Mouse (Mus musculus) erythroblast, embryonic 14.5 days (primary cell): ENCODE data around the gene Man2a2. TPM values are rescaled to one million over a fixed set of nuclear protein-coding genes. Genes with fewer than 3 reads are reported as not detected.

Experiments
- H3K27me3 ChIP-seq: 2 replicates; pipeline ENCODE4 v1.6.1; 2012; ENCODE audit warnings: inconsistent platforms; ENCODE audit not compliant: control insufficient read depth
- H3K36me3 ChIP-seq: 2 replicates; pipeline ENCODE4 v1.6.1; 2012; ENCODE audit warnings: mild to moderate bottlenecking, inconsistent platforms; ENCODE audit not compliant: control insufficient read depth
- H3K4me1 ChIP-seq: 2 replicates; pipeline ENCODE4 v1.6.1; 2012; ENCODE audit warnings: inconsistent platforms; ENCODE audit not compliant: control insufficient read depth
- H3K4me3 ChIP-seq: replicated peaks from 2 replicates; pipeline ENCODE3; 2012; ENCODE audit warnings: moderate library complexity, mild to moderate bottlenecking, inconsistent platforms
- H3K9me3 ChIP-seq: 2 replicates; pipeline ENCODE4 v1.6.1; 2012; ENCODE audit warnings: low read length, inconsistent platforms, mixed read lengths; ENCODE audit not compliant: control insufficient read depth
- GATA1 ChIP-seq: IDR thresholded peaks from 2 replicates; pipeline ENCODE4 v1.6.1; 2012; ENCODE audit warnings: low read length, inconsistent platforms, mixed read lengths
- TAL1 ChIP-seq: IDR thresholded peaks from 3 replicates; pipeline ENCODE4 v1.6.1; 2012; ENCODE audit warnings: low read length, inconsistent platforms, mixed read lengths
- polyA plus RNA-seq: library from polyadenylated mRNA; stranded (reverse); fragments of >175 nt; gene quantifications from 2 replicates; pipeline ENCODE4 v1.2.3, GENCODE M21; 2012

The Man2a2 gene
- polyA plus RNA-seq, 1 experiment = 0.05 TPM

GRCm38 (mm10) chr7:80319846-80320496, 51.2 kb downstream of the Man2a2 start:
- Histone ChIP-seq H3K27me3 (no peaks in the 10 kb centered on the region), H3K4me3 (no peak overlapping the region), H3K9me3 (no peaks in the 10 kb centered on the region), H3K36me3 (peaks cover 58% of the 10 kb centered on the region), H3K4me1 (peaks cover 22% of the 10 kb centered on the region)
- no peak for TF ChIP-seq GATA1
- no peak for TF ChIP-seq TAL1

GRCm38 (mm10) chr7:80318670-80319069, 52.5 kb downstream of the Man2a2 start:
- H3K9me3 ChIP-seq = no peaks in the 10 kb centered on the region
- peaks cover 70% of the 10 kb centered on the region for H3K36me3 ChIP-seq
- H3K4me1 ChIP-seq = peaks cover 16% of the 10 kb centered on the region
- TF ChIP-seq GATA1 (no peak), TAL1 (no peak)
- H3K4me3 ChIP-seq = no peak overlapping the region
- no peaks in the 10 kb centered on the region for H3K27me3 ChIP-seq

GRCm38 (mm10) chr7:80317439-80318115, 53.6 kb downstream of the Man2a2 start:
- no peak for TF ChIP-seq TAL1

GRCm38 (mm10) chr7:80315733-80316132, 55.4 kb downstream of the Man2a2 start:
- H3K4me3 ChIP-seq = no peak overlapping the region
- peaks cover 93% of the 10 kb centered on the region for H3K36me3 ChIP-seq
- no peak for TF ChIP-seq GATA1
- no peak for TF ChIP-seq TAL1
- peaks cover 2% of the 10 kb centered on the region for H3K4me1 ChIP-seq
- no peaks in the 10 kb centered on the region for H3K27me3 ChIP-seq
- H3K9me3 ChIP-seq = no peaks in the 10 kb centered on the region

More at GRCm38 (mm10) chr7:80317439-80318115, 53.6 kb downstream of the Man2a2 start:
- Histone ChIP-seq H3K4me3 (no peak overlapping the region), H3K27me3 (no peaks in the 10 kb centered on the region), H3K9me3 (no peaks in the 10 kb centered on the region), H3K36me3 (peaks cover 81% of the 10 kb centered on the region), H3K4me1 (peaks cover 7% of the 10 kb centered on the region)

DNA sequence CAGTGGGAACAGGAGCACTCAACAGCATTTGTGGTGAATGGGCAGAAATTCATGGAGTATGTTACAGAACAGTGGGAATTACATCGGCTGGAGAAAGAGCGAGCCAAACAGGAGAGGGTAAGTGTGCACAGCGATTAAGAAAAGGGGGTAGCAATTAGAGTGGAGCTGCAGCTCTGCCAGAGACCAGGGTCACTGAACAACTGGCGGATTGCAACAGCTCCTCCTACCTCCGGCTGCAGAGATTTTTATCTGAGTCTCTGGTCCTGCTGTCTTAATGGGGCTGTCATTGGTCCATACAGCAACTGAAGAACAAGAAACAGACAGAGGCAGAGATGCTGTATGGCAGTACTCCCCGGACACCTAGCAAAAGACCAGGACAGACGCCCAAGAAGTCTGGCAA, 60.4 kb downstream of the Man2a2 start:
- no peaks in the 10 kb centered on the region for H3K27me3 ChIP-seq
- TF ChIP-seq TAL1 = no peak
- TF ChIP-seq GATA1 = no peak
- no peak overlapping the region for H3K4me3 ChIP-seq
- peaks cover 2% of the 10 kb centered on the region for H3K4me1 ChIP-seq
- H3K36me3 ChIP-seq = peaks cover 100% of the 10 kb centered on the region
- H3K9me3 ChIP-seq = no peaks in the 10 kb centered on the region

DNA sequence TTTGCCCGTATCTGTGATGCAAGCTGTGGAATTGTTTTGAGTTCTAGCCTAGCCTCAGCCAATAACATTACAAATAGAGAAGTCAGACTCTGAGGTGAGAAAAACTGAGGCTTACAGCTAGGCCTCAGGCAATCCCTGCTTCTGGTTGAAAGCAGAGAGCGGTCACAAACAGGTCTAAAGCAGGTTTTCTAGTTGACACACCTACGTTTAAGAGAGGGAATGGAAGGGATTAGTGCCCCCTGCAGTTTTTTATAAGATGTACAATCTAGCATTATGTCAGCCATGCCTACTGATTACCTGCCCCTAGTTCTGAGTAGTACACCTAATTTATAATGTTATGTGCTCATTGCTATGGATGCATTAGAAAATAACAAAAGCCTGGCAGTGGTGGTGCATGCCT, 63.4 kb downstream of the Man2a2 start:
- Histone ChIP-seq H3K9me3 (no peaks in the 10 kb centered on the region), H3K27me3 (no peaks in the 10 kb centered on the region), H3K4me3 (no peak overlapping the region), H3K36me3 (peaks cover 100% of the 10 kb centered on the region), H3K4me1 (peaks cover 3% of the 10 kb centered on the region)
- no peak for TF ChIP-seq TAL1
- no peak for TF ChIP-seq GATA1

- TF ChIP-seq GATA1 = no peak
- no peak for TF ChIP-seq TAL1
- no peaks in the 10 kb centered on the region for H3K27me3 ChIP-seq
- H3K36me3 ChIP-seq = peaks cover 100% of the 10 kb centered on the region
- no peaks in the 10 kb centered on the region for H3K9me3 ChIP-seq
- H3K4me1 ChIP-seq = peaks cover 32% of the 10 kb centered on the region
- H3K4me3 ChIP-seq = no peak overlapping the region
Measured at GRCm38 (mm10) chr7:80301522-80301921, 69.7 kb downstream of the Man2a2 start.

DNA sequence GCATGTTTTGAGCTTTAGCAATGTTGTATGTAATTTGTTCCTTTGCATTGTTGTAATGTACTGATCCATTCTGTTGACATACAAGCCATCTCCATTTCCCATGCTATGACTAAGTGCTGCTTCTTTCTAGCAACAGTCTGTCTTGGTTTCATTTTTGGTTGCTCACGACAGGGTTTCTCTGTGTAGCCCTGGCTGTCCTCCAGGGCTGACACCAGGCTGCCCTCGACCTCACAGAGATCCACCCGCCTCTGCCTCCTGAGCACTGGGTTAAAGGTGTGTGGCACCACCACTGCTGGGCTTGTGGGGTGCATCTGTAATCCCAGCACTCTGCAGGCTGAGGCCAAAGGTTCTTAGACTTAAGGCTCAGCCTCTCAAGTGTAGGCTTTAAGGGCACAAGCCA, 71.6 kb downstream of the Man2a2 start:
- H3K36me3 ChIP-seq = peaks cover 94% of the 10 kb centered on the region
- peak overlapping the region; percentile 10 for H3K4me3 ChIP-seq
- no peaks in the 10 kb centered on the region for H3K27me3 ChIP-seq
- no peaks in the 10 kb centered on the region for H3K9me3 ChIP-seq
- no peak for TF ChIP-seq TAL1
- H3K4me1 ChIP-seq = peaks cover 41% of the 10 kb centered on the region

Other genes starting within 250 kb of the Man2a2 start
- 3.1 and 3.2 TPM in 2 replicates for gene Sema4b, start 184.5 kb downstream of the Man2a2 start, polyA plus RNA-seq
- gene Cib1, start 138.6 kb downstream of the Man2a2 start, polyA plus RNA-seq = 9.1 and 10.7 TPM in 2 replicates
- gene Gdpgp1, start 138.5 kb downstream of the Man2a2 start, polyA plus RNA-seq = 0.06 and 0.17 TPM in 2 replicates
- gene Ttll13, start 125.0 kb downstream of the Man2a2 start, polyA plus RNA-seq = 0.06 and 0.42 TPM in 2 replicates
- 2.9 and 4.1 TPM in 2 replicates for gene Ngrn, start 110.2 kb downstream of the Man2a2 start, polyA plus RNA-seq
- gene Vps33b, start 101.7 kb downstream of the Man2a2 start, polyA plus RNA-seq = 0.13 and 0.14 TPM in 2 replicates
- 3.0 and 4.6 TPM in 2 replicates for gene Prc1, start 76.9 kb downstream of the Man2a2 start, polyA plus RNA-seq
- 0.21 and 0.34 TPM in 2 replicates for gene Rccd1, start 46.9 kb downstream of the Man2a2 start, polyA plus RNA-seq
- gene Unc45a, start 30.4 kb downstream of the Man2a2 start, polyA plus RNA-seq = 1.5 and 2.7 TPM in 2 replicates
- 1.4 and 1.8 TPM in 2 replicates for gene Hddc3, start 28.3 kb downstream of the Man2a2 start, polyA plus RNA-seq
- gene Fes, start 16.6 kb upstream of the Man2a2 start, polyA plus RNA-seq = 0.69 and 0.95 TPM in 2 replicates
- gene Furin, start 34.1 kb upstream of the Man2a2 start, polyA plus RNA-seq = 0.65 and 0.76 TPM in 2 replicates
- gene Blm, start 163.7 kb upstream of the Man2a2 start, polyA plus RNA-seq = 24.6 and 27.8 TPM in 2 replicates